Mouse (Mus musculus): ENCODE data around the gene Nr4a2.

DNA sequence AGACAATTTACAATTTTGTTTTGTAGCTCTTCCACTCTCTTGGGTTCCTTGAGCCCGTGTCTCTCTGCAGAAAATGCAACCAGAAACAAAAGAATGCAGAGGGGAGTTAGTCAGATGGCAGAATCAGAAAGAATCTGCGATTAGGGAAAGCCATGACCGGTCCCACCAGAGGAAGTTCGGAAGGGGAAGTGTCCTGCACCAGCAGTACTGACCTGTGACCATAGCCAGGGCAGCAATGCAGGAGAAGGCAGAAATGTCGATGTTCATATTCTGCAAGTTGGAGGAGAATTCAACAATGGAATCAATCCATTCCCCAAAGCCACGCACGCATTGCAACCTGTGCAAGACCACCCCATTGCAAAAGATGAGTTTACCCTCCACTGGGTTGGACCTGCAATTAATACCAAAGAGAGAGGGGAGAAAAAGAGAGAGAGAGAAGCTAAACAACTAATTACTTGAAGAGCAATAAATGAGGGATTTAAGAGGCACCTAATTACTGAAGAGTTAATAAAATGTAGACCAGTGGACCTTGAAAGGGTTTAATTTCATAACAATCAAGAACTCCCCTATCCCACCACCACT, 15.4 kb downstream of the Nr4a2 start:
- TF ChIP-seq POLR2A (IDR thresholded peaks at IDR 0.05; ENCODE audit: insufficient read depth, low read depth, low read length) (no peak), CTCF (IDR thresholded peaks at IDR 0.05; ENCODE audit: insufficient read depth, low read depth, low read length) (no peak)
